Mouse (Mus musculus): Measurements from ENCODE around the gene Itga8. TPM values are rescaled to one million over a fixed set of nuclear protein-coding genes. Genes with fewer than 3 reads are reported as not detected.

Itga8 gene
- total RNA-seq, 2 experiments from 2014 or later = 4.8 to 5.8 TPM

GRCm38 (mm10) chr2:12197711-12198110, 104.0 kb downstream of the Itga8 start:
- no peak for DNase-seq

DNA sequence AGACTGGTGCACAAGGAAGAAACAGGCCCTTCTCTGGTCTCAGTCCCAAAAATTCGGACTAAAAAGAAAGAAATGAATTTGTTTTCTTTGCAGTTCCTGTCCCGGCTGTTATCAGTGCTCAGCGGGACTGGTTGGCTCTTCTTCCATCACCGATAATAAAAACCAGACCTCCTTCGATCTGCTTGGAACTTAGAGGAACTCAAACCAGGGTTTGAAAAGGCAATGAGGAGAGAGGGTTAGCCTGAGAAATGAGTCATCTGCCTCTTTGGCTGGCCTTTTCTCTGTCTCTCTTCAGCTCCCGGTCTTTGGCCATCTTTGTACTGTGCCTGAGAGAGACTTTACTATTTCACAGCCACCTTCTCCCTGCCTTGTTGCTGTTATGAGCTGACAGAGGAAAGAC, 112.7 kb downstream of the Itga8 start:
- peak; percentile 13 to 52 for DNase-seq

DNA sequence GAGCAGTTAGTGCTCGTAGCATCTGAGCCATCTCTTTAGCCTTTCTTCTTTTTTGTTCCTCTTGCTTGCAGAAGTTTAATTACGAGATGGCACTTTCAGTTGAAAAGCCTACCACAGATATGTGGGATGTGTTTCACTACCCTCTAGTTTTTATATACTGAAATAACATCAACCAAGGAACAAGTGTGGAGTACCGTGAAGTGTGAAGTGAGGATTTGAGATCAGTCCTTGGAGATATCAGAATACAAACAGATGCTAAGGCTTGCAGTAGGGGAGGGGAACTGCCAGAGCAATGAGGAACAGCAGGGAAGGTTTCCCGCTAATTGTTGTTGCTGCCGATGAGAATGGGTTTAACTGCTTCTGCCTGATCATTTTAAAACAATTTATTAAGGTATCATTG, 114.1 kb downstream of the Itga8 start:
- DNase-seq = no peak

- no peak for DNase-seq
These were observed 119.2 kb downstream of the Itga8 start for GRCm38 (mm10) chr2:12182402-12182948.

GRCm38 (mm10) chr2:12180635-12181034, 121.1 kb downstream of the Itga8 start:
- DNase-seq = no peak

GRCm38 (mm10) chr2:12174722-12175427, 126.8 kb downstream of the Itga8 start:
- DNase-seq = no peak

GRCm38 (mm10) chr2:12170221-12170620, 131.5 kb downstream of the Itga8 start:
- DNase-seq = no peak

- DNase-seq = peak; percentile 25 to 65
These were observed 141.2 kb downstream of the Itga8 start for GRCm38 (mm10) chr2:12160486-12160885.

DNA sequence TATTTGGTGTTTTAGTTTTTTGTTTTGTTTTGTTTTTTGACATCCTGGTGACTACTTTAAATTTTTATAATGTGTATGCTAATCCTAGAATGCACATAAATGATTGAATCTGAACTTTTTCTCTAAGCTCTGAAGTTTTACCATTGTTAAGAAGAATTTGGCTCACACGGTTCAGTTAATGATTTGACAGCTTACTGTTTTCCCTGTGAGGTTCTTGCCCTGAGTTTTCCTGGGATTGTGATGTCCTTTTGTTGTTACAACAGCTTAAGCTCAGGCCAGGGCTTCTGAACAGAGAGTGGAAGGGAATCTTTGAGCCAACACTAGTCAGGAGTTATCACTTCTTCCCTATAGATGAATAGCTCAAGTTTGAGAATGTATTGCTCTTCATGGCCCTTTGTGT, 144.7 kb downstream of the Itga8 start:
- DNase-seq = no peak

GRCm38 (mm10) chr2:12156401-12156800, 145.3 kb downstream of the Itga8 start:
- no peak for DNase-seq

- DNase-seq = peak; percentile 11 to 30
These were observed 147.0 kb downstream of the Itga8 start for GRCm38 (mm10) chr2:12154676-12155075.

- no peak for DNase-seq
These were observed 148.2 kb downstream of the Itga8 start for GRCm38 (mm10) chr2:12153551-12153950.

- no peak for DNase-seq
These were observed 153.8 kb downstream of the Itga8 start for GRCm38 (mm10) chr2:12147902-12148301.

GRCm38 (mm10) chr2:12146612-12147011, 155.1 kb downstream of the Itga8 start:
- DNase-seq = no peak

DNA sequence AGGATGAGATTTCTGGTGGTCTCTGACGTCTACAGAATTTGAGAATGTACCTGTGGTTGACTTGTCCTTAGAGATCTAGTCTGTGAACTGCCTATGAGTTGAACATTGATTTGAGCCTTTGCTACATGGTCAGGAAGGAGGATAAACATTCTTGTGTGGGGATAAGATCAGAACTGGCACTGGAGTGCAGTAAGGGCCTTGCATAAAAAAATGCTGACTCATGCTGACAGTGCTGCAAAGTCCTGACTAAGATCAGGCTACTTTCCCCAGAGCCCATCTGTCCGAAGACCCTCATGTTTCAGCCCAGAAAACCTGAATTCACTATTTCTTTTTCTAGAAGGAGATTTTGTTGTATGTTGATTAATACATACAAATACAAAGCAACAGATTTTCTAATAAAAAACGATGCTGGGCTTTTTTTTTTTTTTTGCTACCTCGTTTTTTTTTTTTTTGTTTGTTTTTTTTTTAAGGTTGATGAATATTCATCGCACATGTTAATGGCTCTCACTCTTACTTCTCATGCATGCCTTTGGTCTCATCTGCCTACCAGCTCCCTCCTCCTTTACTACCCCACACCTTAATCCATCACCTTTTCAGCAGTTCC, 162.9 kb downstream of the Itga8 start:
- no peak for DNase-seq

DNA sequence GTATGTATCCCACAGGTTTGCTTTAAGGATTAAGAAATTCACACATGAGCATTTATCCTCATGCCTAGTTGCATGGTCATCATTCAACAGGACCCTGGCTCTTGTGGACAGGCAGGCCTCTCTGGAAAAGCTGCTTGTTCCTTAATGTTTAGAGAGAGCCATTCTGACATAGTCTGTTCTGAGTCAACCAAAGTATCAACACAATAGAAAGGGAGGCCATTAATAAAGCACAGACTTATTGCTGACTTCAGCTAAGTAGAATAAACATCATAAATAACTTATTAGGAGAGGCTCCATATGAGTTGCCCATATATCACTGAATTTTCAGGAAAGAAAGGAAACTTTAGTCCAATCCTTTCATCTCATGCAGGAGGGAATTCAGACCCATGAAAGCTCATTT, 175.1 kb downstream of the Itga8 start:
- no peak for DNase-seq

- no peak for DNase-seq
These were observed 186.2 kb downstream of the Itga8 start for GRCm38 (mm10) chr2:12115479-12115878.

DNA sequence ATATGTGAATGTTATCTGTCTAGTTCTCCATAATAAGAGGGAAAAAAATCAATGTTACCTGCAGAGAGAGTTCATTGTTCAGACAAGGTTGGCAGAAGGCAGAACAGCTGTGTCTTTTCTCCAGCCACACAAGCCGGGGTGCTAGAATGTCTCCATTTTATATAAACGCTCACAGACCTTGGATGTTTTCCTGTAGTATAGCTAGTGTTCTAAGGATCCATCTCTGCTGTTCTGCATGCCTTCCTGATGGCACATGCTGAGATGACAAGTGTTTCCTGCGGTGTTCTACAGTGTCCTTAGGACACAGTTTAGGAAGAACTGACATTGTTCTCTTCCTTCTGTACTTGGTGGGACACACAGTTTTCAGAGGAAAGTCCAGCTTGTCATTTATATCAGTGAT, 192.4 kb downstream of the Itga8 start:
- no peak for DNase-seq

DNA sequence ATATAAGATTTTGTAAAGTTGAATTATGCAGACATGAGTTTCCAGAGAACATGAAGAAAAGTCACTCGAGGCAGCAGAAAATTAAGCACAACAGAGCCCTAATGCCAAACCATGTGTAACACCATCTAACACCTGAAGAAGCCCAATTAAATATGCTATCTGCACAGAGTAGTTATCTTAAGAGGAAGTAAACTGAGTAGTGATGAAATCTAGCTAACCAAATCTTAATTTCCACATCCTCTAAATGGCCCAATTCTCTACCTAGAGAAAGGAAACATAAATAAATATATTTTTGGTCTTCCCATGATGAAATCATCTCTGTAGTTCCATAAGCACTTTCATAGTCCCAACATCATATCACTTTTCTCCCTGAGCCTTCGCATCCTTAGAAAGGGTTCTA, 193.4 kb downstream of the Itga8 start:
- DNase-seq = no peak

- DNase-seq = no peak
These were observed 194.5 kb downstream of the Itga8 start for GRCm38 (mm10) chr2:12107265-12107664.

- no peak for DNase-seq
These were observed 198.5 kb downstream of the Itga8 start for GRCm38 (mm10) chr2:12103183-12103582.

- DNase-seq = no peak
These were observed 209.3 kb downstream of the Itga8 start for GRCm38 (mm10) chr2:12092203-12092984.

DNA sequence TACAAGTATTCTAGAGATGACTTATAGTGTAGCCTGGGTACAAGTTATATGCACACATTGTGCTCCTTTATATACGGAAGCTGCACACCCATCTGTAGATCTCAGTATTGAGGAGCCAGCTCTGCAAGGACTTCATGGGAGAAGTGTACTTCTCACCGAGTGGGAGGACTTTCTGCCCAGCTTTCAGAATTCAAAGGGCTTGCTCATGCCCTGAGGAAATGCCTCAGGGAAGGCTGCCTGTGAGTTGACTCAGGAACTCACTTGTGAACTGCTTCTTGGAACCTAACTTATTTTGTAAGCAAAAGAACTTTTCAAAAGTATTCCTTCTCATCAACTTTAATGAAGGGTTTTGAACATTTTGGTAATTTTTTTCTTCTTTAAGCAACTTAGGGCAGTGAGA, 210.7 kb downstream of the Itga8 start:
- no peak for DNase-seq

Measured in heart, adult 18-20 months (tissue).